ENCODE assay signal across 8 mouse cellular contexts in the genomic region with DNA sequence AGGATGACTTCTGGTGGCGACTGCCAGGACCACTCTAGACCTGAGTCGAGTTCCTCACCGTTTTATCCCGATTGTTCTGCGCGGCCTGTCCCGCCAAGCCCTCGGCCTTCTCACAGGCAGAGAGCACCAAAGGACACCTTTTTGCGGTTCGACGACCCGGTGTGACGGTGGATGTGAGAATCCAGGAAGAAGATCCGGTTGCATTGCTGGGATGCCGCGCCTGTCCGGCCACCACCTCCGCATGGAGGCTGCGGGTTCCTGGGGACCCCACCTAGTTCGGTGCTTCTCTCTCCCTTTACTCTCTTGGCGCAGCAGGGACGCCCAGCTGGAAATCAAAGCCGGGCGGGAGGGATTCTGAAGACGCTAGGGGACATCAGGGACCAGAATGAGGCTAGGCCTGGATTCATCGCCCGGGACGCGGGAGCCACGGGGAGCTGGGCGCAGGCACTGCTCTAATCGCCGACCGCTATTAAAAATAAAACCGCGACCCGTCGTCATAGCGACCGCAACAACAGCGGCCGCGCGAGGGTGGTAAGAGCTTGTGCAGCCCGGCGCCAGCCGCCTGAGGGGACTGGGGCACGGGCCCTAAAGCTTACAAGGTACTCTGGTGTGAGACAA. TPM values are rescaled to one million over a fixed set of nuclear protein-coding genes. Genes with fewer than 3 reads are reported as not detected.
DNase-seq lines count a peak whose midpoint lies in the region; ATAC-seq lines count a peak whose summit lies in the region.

Gene Pdgfa (minus strand): TSS at position 200 of the 618 bp plus-strand sequence.

- H3K9ac ChIP-seq in intestine, embryonic 15.5 days, result peak within 1 kb of the TSS; percentile 91

- 6% methylated on average over 48 of the region's 48 CpGs for WGBS in intestine, embryonic 15.5 days

- H3K27me3 ChIP-seq in intestine, embryonic 15.5 days (replicated peaks), result peaks cover 19% of the 10 kb centered on the region

- peak within 1 kb of the TSS; percentile 98 for H3K27ac ChIP-seq in intestine, embryonic 15.5 days

- intact Hi-C loops in left cerebral cortex, postnatal 4 days (cut with DNase I), result loop anchor here (10.0 kb wide), 2 partner anchors 148 to 178 kb away; no protein-coding TSS in a partner anchor

- H3K9me3 ChIP-seq in intestine, embryonic 15.5 days, result no peaks in the 10 kb centered on the region

- ATAC-seq in granulocyte monocyte progenitor cell, adult 5-6 weeks (replicated peaks; ENCODE audit: poor library complexity, severe bottlenecking), result peak; percentile 52
- no peak for ATAC-seq in intestine, embryonic 15.5 days
- ATAC-seq in megakaryocyte progenitor cell, adult 5-6 weeks (replicated peaks; ENCODE audit: poor library complexity), result peak; percentile 56

- peaks cover 52% of the 10 kb centered on the region for H3K4me1 ChIP-seq in intestine, embryonic 15.5 days (replicated peaks)

- peak within 1 kb of the TSS; percentile 92 for H3K4me2 ChIP-seq in intestine, embryonic 15.5 days (replicated peaks)

- peak within 1 kb of the TSS; percentile 88 for H3K4me3 ChIP-seq in intestine, embryonic 15.5 days (replicated peaks)

- no peaks in the 10 kb centered on the region for H3K36me3 ChIP-seq in intestine, embryonic 15.5 days

- peak; percentile 61 for DNase-seq in adrenal gland, adult 8-10 months
- peak; percentile 87 for DNase-seq in embryo, embryonic 10.5 days (ENCODE audit: low spot score)
- DNase-seq in left cerebral cortex, postnatal 4 days, result peak; percentile 50
- peak; percentile 55 for DNase-seq in right cerebral cortex, postnatal 4 days
- no peak for DNase-seq in adipocyte (ENCODE audit: low spot score)

RNA-seq across cellular contexts. Expression of gene Pdgfa, which starts in this region (rescaled TPM):
- 10 to 100 TPM; 25.6 to 51.6 (median 36.7) TPM for total RNA-seq in adrenal gland, adult 8-10 months (2022)
- total RNA-seq in granulocyte monocyte progenitor cell, adult 5-6 weeks (2014; fragmentation: Nextera tagmentation), result 0.34 TPM in 1 of 2 replicates, not detected in the other
- not detected in 2 replicates for total RNA-seq in granulocyte monocyte progenitor cell, adult 5-6 weeks (2017)
- 48.5 and 48.8 TPM in 2 replicates for polyA plus RNA-seq in intestine, embryonic 15.5 days (2015; fragmentation: Nextera tagmentation; extraction: Ambion mirVana)
- total RNA-seq in left cerebral cortex, postnatal 4 days (2021), result 10 to 100 TPM; 50.3 to 52.3 TPM
- 0.25 and 0.71 TPM in 2 replicates for total RNA-seq in megakaryocyte progenitor cell, adult 5-6 weeks (2015)
- 1.3 TPM in 1 of 2 replicates, not detected in the other for total RNA-seq in megakaryocyte progenitor cell, adult 5-6 weeks (2017)

Comparison
In these comparisons a context has a peak if more than half of its experiments do, and no peak if none do; other contexts are left out.
1. RNA of gene Pdgfa (total RNA-seq): 50.3 to 52.3 TPM in left cerebral cortex, postnatal 4 days and 25.6 to 51.6 TPM in adrenal gland, adult 8-10 months; 0.25 to 1.3 TPM in megakaryocyte progenitor cell, adult 5-6 weeks and 0.34 TPM in granulocyte monocyte progenitor cell, adult 5-6 weeks; every median in the first group is over 10 times any median in the second.
2. Peak in ATAC-seq in granulocyte monocyte progenitor cell, adult 5-6 weeks; RNA of the gene not detected or under 1 TPM.